Mouse (Mus musculus) adrenal gland, postnatal 14 days (tissue): Measurements from ENCODE around the gene Mccc1. TPM values are rescaled to one million over a fixed set of nuclear protein-coding genes. Genes with fewer than 3 reads are reported as not detected.
A peak's percentile ranks its signal among the peaks of the same experiment; 100 is the strongest.

Source experiments
- DNase-seq: peaks from one replicate; pipeline ENCODE4 v3.0.0; 2021; ENCODE audit warnings: mixed read lengths
- long read RNA-seq, 2 experiments: library from polyadenylated mRNA; stranded (forward); transcript quantifications; one replicate each; pipeline ENCODE4 v2.0.0; 2021
- total RNA-seq: library from RNA; stranded (reverse); gene quantifications from 2 replicates; pipeline ENCODE4 v1.2.3, GENCODE M21; 2021

Gene Mccc1
- total RNA-seq: 89.4 and 90.7 TPM in 2 replicates
- long read RNA-seq, experiment 1, transcript Mccc1-201 (19 exons, 2,455 nt): major isoform, 132 of 175 reads
- long read RNA-seq, experiment 1, partial matches to known transcripts: 22 of 175 reads
- long read RNA-seq, experiment 1, other reads (novel, unspliced or antisense): 21 of 175 reads
- long read RNA-seq, experiment 2, transcript Mccc1-201 (19 exons, 2,455 nt): major isoform, 85 of 109 reads
- long read RNA-seq, experiment 2, partial matches to known transcripts: 12 of 109 reads
- long read RNA-seq, experiment 2, other reads (novel, unspliced or antisense): 12 of 109 reads

DNA sequence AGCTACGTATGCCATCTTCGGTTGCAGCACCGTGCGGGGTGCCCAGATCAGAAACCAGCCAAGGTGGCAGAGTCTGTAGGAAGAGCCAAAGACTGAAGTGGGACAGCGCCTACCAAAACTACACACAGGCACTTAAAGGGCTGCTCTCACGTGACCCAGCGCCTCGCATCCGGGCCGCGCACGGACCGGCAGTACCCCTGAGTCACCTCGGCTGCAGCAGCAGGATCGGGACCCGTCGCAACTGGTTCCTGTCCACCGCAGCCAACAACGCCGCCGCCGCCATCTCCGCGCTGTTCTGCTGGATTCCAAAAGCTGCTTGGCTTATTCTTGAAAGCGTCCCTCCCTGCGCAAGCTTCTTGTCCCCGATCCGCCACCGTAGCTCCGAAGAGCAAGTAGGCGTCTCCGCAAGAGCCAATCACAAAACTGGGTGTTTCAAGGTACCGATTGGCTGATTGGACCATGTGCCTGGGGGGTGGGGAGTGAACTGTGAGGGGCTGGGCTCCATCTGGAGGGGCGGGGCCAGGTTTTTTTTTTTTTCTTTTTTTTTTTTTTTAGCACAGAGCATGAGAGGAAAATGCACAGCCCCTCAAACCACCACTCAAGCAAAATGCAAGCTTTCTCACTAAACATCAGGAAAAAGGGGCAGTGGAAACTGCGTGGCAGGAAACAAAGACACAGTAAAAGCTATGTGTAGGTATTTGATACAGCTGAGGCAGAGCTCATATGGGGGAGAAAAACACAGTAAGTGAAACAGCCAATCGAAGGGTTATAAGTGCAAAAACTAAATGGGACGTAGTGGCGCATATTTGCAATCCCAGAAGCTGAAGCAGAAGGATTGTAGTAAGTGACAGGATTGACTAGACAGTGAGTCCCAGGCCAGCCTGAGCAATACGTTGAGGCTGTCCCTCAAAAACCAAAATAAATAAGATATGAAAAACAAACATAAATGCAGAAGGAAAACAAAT lies at the start of gene Mccc1:
Gene Mccc1, minus strand, starts transcription at position 404 of the 965 bp plus-strand sequence.
- peak; percentile 96 for DNase-seq

DNA sequence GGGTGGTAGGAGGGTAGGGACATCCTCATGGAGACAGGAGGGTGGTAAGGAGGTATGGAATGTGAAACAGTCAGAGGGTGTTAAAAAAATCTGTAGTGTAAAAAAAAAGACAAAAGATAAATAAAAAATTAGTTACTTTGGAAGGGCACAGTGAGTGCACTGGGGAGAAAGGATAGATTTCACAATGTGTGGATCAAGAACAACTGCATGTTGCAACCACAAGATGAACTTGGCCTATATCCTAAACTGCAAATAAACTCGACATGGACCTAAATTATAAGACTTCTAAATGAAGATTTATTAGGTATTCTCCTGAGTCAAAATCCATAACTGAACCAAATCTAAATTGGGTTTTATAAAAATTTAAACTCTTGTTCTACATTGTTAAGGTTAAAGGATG lies 48.6 kb upstream of the Mccc1 start:
- DNase-seq: no peak

DNA sequence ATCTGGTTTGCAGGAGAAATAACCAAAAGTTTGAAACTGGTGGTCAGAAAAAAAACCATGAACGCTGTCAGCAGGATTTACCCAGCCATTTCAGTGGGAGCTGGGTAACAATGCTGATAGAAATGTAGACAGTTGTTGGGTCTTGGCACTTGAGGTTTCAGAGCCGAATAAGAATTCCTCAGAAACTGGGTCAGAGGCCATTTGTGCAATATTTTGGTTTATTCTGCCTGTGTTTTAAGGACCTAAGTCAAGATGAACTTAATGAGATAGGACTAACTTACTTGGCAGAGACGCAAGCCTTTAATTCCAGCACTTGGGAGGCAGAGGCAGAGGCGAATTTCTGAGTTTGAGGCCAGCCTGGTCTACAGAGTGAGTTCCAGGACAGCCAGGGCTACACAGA lies 44.6 kb upstream of the Mccc1 start:
- no peak for DNase-seq

DNA sequence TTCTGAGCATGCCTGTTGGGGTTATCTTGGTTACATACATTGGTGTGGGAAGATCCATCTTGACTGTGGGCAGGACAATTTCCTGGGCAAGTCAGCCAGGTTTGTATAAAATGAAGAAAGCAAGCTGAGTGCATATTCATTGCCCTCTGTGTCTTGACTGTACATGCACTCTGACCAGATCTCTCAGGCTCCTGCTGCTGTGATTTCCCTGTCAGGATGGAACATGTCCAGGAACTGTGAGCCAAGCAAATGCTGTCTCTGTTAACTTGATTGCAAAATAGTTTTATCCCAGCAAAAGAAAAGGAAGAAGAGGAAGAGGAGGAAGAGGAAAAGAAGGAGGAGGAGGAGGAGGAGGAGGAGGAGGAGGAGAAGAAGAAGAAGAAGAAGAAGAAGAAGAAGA lies 44.0 kb upstream of the Mccc1 start:
- no peak for DNase-seq

DNA sequence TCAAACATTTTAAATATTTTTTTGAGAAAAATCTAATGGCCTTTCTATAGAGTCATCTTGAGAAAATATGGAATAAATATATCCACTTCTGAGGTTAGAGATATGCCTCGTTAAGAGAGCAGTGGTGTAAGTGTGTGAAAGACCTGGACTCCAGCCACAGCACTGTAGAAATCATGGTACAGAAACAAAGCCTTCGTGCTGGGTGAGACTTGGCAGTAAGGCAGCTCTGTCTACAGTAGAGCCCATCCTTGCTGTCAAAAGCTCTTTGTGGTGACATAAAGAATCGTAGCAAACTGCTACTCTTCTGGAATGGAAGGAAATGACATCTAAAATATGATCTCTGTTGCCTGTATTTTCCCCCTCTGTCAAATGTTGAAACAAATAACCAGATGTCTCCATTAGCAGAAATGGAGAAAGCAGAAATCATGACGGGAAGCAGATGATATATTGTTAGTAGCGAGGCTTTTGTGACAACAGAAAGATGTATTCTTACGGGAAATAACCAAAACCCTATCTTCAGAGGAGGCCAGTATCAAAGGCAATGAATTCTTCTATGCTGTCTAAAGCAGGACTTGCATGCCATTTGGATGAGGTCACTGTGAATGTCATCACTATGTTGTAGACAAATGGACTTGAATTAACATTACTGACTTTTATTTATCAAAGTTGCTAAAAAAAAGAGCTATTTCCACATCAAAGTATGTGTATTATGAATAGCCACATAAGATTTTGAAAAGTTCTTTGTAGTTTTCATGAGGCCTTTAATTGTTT lies 31.4 kb upstream of the Mccc1 start:
- DNase-seq: no peak

DNA sequence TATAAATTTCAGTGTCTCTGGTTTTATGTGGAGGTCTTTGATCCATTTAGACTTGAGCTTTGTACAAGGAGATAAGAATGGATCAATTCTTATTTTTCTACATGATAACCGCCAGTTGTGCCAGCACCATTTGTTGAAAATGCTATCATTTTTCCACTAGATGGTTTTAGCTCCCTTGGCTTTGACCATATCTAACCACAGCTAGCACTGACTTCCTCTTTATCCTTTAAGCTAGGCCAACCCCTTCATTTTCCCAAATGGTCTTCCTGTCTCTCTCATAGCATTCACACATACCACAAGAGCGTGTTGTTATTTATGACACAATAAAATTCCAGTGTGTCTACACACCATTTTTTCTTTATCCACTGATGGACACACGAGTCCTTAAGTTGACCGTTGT lies 29.5 kb upstream of the Mccc1 start:
- DNase-seq: no peak

DNA sequence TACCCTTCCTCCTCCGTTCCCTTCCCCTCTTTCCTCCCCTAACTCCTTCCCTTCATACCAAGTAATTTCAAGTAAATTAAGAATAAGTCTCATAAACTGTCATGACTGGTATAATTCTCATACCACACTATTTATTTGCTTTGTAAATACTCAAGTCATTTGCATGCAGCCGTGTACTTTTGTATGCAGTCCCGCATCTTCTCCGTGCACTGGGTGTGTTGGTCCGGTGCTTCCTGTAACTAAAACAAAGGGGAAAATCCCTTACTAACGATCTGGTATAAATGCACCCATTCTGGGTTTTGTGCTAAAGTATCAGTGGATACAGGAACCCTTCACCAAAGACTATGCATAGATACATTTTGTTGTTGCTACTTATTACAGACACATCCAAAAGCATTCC lies 25.3 kb upstream of the Mccc1 start:
- DNase-seq: no peak

DNA sequence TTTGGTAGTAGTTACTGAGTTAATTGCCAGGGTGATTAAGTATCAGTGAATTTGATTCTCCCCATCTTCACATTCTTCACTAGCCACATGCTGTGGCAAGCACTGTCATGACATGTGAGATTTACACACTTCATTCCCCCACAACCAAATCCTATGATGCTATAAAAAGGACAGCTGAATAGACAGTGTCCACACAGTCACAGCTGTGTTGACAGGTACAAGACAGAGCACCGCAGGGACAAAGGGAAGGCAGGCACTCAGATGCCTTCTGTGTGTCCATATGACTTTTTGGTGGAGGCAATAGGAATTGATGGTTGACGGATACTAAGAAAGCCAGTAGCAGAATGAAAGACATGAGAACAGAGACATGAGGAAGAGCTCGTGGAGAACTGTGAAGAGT lies 10.8 kb upstream of the Mccc1 start:
- DNase-seq: no peak

DNA sequence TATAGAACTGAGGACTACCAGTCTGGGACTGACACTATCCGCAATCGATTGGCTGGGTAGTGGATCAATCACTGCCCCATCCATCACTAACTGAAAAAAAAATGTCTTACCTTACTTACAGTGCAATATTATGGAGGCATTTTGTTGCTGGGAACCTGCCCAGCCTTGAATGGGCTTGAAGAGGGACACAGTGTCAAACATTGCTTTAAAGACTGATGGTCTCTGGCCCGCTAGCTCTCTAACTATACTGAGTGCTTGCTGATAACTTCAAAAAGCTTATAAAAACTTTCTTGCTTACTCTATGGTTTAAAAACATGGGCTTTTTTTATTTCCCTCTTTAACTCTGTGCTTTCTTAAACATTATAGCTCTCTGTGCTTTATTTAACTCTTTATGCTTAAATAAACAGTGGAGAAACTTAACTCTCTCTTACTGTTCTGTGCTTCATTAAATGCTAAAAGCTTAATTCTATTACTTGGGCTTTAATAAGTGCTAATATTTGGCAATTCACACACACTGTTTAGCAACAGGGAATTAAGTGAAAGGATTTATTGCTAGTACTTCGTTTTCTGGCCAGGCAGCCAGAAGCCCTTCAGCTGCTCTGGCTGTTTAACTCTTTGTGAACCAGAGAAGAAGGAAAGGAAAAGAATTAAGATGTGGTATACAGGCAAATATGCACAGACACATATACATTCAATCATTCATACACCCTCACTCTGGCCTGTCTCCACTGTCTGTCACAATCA lies 8.1 kb upstream of the Mccc1 start:
- no peak for DNase-seq

DNA sequence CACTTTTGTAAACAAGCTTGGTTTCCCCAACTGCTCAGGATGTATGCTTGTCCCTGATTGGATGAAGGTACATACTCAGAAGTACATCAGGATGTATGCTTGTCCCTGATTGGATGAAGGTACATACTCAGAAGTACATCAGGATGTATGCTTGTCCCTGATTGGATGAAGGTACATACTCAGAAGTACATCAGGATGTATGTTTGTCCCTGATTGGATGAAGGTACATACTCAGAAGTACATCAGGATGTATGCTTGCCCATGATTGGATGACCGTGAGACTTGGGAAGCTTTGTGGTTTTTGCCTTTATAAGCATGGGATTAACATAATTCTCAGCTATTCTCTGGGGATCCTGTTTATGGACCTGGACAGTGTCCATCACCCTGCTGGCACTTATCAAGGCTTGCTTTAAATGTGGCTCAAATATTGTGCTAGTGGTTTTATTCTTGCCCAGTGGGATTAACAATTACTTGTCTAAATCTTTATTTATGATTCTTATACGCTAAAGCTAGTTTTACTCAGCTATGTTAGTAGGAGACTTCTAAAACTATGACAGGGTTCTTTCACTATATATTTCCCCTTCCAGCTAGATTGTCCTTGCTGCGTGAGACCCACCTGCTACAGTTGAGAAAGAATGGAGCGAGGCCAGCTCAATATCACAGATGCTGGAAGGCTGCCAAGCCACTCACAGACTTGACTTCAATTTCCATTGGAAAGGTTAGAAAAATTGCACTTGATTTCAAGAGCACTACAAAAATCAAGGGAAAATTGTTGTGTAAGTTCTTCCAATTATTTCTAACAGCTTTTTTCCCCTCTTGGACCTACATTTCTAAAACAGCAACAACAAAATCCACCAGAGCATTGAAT lies 3.8 kb upstream of the Mccc1 start:
- peak; percentile 69 for DNase-seq

DNA sequence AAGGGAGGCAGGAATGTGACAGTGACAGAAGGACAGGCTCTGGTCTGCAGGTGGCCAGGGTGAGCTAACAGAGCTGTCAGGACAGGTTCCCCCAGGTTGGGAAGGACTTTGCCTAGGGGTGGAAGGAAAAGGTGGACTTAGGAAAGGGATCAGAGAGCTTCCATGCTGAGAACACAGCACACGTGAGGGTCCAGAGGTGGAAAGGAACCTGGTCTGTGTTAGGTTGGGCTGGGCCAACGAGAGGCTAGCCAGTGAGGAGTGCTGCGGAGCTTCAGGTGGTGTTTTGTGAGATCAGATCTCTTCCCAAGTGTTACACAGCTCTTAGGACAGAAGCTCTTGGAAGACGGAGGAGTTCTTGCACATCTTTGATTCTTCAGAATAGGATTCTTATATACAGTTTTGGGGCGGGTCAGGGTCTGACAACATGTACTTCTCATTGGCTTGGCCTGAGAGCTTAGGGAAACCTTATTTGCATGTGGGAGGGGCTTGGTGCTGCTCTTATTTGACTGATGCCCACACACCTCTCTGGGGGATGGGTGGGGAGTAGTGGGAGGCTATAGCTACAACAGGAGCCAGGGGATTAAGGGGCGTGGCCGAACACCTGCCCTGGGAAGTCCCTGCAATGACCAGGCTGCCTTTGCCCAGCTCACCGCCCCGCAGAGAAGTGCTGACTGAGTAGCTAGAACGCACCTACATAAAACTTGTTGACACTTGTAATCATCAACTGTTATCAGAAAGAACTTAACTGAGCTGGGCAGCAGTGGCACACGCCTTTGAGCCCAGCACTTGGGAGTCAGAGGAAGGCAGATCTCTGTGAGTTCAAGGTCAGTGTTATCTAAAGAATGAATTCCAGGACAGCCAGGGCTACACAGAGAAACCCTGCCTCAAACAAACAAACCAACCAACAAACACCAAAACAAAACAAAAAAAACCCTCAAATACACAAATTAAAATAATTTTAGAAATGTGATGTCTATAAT lies 5.6 kb downstream of the Mccc1 start:
- DNase-seq: no peak

DNA sequence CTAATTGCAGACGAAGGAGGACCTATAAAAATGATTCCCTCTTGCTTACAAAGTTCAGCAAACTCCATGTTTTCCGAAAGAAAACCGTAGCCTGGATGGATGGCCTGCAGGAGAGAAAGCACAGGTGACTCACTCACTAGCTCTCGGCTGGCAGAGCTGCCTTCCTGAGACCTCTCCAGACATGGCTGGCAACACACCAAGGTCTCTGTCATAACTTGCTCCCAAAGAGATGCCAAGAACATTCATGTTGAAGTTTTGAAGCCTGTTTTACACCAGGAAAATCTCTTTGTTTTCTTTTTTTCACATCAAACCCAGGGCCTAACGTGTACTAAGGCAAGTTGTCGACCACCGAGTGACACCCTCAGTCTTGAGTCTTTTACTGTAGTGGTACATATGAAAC lies 9.8 kb downstream of the Mccc1 start:
- DNase-seq: peak; percentile 70

DNA sequence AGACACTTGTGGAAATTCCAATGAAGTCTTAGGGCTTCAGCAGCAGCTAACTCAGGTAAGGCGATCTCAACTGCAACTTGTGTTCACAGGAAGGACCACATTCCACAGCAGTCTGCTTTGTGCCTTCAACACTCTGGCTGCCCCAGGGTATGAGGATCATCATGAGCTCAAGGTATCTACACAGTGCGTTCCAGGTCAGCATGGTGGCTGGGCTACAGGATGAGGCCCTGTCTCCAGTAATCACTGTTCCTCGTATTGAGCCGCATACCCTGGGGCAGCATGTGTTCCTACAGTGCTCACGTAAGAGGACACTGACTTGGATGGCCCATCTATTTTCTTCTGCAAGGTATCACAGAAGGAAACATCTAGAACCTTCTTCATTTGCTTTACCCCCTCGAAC lies 12.4 kb downstream of the Mccc1 start:
- DNase-seq: no peak

DNA sequence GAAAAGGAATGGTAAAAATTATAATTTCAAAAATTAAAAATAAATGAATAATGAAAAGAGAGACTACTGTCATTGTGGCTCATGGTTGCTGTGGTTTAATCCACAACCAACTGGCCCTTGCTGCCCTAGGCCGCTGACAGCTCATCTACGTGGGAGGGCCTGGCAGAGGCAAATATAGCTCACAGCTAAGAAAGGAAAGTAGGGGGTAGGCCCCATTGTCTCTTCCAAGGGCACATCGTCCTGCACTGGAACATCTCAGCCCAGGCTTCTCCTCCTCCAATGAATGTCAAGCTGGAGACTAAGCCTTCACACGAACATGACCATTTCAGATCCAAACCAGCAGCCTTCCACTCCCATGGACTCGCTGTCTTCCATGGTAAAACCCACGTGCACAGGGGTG lies 14.2 kb downstream of the Mccc1 start:
- DNase-seq: no peak

DNA sequence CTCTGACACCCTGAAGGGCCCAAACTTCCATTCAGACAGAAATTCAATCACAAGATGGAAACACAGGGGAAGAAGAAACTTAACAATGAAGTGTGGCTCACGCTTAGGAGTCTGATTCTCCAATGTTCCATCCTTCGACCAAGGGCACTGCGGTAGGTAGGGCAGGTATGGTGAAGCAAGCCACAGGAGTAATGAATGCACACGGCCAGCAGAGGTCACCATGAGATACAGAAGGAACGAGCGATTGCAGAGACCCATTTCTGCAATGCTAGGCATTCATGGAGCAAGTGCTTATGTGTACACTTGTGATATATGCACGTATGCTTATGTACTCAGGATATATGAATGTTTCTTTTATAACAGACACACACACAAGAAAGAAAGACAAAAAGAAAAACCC lies 26.9 kb downstream of the Mccc1 start:
- peak; percentile 31 for DNase-seq

DNA sequence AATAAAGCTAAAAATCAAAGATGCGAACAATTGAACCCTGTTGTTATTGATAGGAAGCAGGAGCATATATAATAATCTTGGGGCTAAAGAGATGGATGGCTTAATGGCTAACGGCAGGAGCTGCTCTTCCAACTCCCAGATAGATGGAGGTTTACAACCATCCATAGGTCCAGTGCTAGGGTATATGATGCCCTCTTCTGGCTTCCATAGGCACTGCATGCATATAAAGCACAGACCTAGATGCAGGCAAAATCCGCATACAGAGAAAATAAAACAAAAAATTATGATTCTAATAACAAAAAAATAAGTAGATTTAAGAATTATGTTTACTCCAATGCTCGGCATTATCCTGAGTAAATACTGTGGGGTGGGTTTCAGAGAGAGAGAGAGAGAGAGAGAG lies 27.5 kb downstream of the Mccc1 start:
- DNase-seq: peak; percentile 40

DNA sequence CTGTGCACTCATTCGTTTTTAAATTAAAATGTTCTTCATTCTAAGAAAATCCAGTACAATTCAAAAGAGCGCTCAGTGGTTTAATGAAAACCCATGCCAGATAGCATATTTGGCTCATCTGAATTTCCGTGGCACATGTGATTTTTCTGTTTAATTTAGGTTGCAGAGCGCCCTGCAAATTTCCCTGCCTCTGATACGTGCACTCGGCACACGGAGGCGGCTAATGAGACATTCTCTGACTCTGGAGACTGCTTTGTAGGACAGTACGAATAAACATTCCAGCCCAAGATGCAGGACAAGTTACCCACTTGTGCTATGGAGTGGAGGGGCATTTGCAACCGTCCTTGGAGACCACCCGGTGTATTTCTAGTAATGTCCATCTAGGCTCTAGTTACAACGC lies 29.3 kb downstream of the Mccc1 start:
- no peak for DNase-seq

DNA sequence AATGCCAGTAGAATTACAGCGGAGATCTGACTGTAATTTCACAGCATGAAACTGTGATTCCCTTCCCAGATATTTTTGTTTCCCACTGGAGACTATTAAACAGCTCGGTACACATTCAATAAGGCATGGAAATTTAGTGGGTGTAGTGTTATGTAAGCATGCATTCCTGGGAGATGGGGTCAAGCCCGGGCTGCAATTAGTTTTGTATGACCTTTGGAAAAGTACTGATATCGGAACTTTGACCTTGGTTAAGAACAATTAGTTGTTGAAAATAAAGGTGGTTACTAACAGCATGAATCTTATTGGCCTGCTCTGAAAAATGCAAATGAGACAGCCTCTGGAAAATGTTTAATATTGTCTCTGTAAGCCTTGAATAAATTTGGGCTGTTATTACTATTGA lies 30.0 kb downstream of the Mccc1 start:
- no peak for DNase-seq

DNA sequence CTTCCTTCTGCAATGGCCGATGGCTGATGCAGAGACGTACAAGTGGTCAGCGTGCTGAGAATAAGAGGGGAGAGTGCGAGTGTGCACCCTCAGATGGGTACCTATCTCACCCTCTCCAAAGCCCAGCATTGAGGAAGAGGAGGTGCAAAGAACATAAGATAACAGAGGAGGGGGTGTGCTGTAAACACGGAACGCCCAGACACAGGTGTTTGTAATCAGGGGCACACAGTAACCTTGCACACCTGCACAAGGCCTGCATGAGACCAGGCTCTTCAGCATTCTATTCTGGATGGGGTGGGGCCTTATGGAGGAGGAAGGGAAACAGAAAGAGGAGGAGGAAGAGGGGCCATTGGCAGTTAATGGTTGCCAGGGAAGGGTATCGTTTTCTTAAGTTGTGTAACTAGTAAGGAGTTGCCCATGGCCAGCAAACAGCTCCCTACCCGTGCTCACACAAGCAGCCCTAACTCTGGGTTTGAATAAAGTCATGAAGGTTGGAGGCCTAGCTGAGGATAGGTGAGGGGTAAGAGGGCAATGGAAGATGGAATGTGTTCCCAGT lies 33.0 kb downstream of the Mccc1 start:
- DNase-seq: no peak
